Mouse (Mus musculus) neutrophil, adult 5-6 weeks (primary cell): ENCODE results near the gene Gm21119. TPM values are rescaled to one million over a fixed set of nuclear protein-coding genes. Genes with fewer than 3 reads are reported as not detected.
"Not testable (repeated sequence)": the region's sequence is repeated elsewhere in the genome, so short reads cannot be mapped to it uniquely, and the experiment has no call there.

Source experiments
- ATAC-seq: fragments of 151-379, 151-347 bp; 2 replicates; pipeline ENCODE4 v1.8.0; 2017; ENCODE audit warnings: mild to moderate bottlenecking, moderate TSS enrichment; ENCODE audit not compliant: insufficient number of reproducible peaks, poor library complexity, low FRiP score, severe bottlenecking; ENCODE audit errors: extremely low read depth
- total RNA-seq: library from RNA; stranded (forward); fragments of 200-1000 nt; gene quantifications from 2 replicates; pipeline ENCODE4 v1.2.3, GENCODE M21; 2017

Gm21119 gene
- total RNA-seq, 1 experiment from 2014 or later: 0.23 TPM

DNA sequence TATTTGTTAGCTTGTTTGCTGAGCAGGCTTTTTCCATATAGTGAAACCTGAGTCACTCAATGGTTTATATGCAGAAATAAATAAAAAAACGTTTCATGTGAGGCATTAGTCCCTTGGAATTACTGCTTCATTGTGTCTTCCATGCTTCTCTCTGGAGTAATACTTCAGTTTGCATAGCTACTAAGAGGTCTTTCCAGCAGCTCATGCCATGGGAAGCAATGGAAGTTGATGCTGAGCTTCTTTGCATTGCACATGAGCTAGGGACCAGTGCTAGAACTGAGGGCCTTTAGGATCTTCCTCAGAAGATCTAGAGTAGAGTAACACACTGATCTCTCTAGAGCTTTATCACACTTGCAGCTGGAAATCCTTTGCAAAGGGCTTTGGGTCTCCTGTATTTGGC is 23.2 kb downstream of the Gm21119 start:
- ATAC-seq: not testable (repeated sequence)

DNA sequence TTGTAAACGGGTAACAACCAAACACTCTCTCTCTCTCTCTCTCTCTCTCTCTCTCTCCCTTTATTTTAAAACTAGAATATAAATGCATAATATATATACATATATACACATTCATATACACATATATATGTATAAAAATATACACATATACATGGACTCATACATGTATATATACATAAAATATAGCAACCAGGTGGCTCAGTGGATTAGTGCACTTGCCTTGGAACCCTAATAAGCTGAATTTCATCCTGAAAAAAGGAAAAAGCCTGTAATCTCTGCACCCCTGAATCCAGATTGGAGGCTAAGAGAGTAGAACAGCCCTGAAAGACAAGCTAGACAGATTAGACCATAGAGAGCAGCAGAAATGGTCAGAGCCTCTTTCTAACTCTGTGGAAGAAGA is 28.8 kb downstream of the Gm21119 start:
- not testable (repeated sequence) for ATAC-seq

DNA sequence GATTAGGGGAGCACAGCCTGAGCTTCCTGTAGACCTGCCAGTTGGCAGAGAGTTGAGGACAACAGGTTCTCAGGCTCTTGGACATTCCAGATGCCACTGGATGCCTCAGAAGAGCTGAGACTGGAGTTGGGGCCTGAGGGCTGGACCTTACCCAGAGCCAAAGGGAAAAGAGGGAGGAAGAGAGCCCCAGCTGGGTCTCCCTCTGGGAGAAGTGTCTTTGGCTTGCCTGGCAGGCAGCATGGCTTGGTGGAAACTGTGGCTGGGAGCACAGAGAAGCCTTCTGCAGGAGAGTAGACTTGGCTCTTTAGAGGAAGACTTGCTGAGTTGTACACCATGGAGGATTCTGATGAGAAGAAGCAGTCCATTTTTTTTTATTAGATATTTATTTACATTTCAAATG is 38.3 kb downstream of the Gm21119 start:
- ATAC-seq: not testable (repeated sequence)

DNA sequence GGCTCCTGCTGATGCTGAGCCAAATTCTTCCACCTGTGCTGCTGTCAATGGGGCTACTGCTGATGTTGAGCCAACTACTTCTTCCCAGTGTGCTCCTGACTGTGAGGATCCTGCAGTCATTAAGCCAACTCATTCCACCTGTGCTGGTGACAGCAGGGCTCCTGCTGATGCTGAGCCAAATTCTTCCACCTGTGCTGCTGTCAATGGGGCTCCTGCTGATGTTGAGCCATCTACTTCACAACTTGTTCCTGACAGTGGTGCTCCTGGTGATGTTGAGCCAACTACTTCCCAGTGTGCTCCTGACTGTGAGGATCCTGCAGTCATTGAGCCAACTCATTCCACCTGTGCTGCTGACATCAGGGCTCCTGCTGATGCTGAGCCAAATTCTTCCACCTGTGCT is 63.7 kb downstream of the Gm21119 start:
- not testable (repeated sequence) for ATAC-seq
